Mouse (Mus musculus) T-helper 2 cell (primary cell): ENCODE data around the gene Mlycd.

Source experiments
- in situ Hi-C: fragments of 300-600 bp; cut with MboI, MseI; formaldehyde crosslinking; loops from one replicate; pipeline ENCODE4 v1.15.1; 2025; ENCODE audit warnings: high pct_unique_total_duplicates

Gene Mlycd

DNA sequence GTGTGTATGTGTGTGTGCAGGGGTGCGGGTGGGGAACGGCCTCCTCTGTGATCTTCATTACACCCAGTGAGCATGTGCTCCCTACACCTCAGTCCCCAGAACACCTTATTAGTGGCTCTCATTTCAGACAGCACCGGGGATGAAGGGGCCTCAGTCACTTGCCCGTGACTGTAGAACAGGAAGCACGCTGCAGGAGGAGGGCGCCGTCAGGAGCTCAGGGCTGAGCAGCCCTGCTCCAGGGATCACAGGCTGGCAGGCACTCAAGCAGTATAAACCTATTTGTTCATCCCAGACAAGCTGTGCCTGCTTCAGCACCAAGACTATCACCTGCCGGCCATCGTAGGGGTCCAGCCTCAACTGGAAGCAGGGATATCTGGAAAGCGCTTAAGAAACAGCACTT lies 9.2 kb downstream of the Mlycd start:
- in situ Hi-C loops = no loop called here

DNA sequence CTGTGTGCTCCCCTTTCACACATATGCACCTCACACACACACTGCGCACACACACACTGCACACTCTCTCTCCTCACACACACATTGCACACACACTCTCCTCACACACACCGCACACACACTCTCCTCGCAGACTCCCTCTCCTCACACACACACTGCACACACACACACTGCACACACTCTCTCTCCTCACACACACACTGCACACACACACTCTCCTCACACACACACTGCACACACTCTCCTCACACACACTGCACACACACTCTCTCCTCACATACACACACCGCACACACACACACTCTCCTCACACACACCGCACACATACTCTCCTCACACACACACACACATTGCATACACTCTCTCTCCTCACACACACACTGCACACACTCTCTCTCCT lies 10.0 kb downstream of the Mlycd start:
- in situ Hi-C loops = loop anchor here (5.0 kb wide), 1 partner anchor 88 kb away; no protein-coding TSS in a partner anchor

DNA sequence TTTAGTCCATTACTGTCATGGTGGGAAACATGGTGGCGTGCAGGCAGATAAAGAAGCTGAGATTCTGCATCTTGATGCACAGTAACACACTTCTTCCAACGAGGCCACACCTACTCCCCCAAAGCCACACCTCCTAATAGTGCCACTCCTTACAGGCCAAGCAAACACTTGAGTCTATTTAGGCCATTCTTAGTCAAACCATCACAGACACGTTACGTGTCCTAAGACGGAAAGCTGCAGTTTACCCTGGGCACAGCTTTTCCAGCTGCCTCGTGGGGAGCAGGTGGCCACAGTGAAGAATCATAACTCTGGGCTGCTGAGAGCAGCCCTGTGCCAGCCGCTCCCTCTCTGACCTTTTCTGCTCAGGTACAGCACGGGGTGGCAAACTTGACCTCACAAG lies 13.6 kb downstream of the Mlycd start:
- in situ Hi-C loops = loop anchor here (5.0 kb wide), 1 partner anchor 84 kb away; no protein-coding TSS in a partner anchor

DNA sequence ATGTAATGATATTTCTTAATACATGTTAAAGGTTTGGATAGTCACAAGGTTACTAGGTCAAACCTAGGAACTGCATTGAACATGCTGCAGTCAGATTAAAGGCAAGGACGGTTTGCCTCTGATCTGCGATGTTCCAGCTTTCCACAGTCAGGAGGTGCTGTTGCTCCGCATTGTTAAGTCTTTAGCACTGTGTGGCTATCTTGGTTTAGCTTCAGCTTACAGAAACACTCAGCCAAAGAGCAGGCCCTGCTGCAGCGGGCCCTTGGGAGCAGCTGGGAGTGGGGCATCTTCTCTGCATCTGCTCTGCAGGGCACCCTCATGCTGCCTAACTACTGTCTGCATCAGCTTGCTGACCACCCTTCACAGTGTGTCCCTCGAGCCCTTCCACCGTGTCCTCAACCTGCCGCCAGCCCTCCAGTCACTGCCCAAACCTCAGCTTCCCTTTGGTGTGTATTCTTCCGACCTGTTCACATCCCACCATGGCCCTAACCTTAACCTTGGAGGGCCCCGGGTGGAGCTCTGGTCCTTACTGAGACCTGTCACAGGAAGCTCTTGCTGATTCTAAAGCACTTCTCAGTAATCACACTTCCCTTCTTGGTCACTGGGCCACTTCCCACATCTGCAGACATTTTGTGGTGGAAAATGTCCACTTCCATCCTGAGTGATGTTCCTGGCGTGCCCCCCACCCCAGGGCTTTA lies 17.5 kb downstream of the Mlycd start:
- in situ Hi-C loops = loop anchor here (10.0 kb wide), 1 partner anchor 193 kb away; the partner anchor contains the start of gene Taf1c

DNA sequence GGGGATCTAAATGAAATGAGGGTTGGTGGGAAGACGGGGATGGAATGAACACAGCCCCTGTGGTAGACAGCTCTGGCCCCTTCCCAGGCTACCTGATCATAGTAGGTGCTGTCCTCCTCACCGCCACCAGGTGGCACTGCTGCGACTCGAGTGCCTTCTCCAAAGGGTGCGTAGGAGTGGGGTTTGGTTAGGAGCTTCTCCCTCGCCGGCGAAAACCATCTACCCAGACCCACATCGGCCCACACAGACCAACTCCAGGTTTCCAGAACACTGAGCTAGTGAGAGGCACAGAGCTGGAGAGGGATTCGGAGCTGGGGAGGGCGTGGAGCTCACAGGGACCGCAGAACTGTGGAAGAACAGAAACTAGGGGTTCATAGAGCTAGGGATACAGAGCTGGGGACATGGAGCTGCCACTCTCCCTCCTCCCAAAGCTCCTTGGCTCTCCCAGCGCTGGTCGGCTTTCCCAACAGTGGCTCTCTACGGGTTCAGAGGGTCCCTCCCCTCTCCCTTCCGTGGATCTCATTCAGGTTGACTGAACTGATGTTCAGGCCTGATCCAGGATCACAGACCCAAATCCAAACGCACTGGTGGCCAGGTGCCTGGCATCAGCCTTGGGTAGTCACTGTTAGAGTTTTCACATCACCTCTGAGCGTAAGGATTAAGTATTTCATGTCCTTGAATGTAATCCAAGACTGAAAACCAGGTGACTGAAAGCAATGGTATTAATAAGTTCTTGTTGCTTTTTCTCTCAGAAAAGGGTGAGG lies 18.2 kb downstream of the Mlycd start:
- in situ Hi-C loops = loop anchor here (10.0 kb wide), 1 partner anchor 192 kb away; the partner anchor contains the start of gene Taf1c

DNA sequence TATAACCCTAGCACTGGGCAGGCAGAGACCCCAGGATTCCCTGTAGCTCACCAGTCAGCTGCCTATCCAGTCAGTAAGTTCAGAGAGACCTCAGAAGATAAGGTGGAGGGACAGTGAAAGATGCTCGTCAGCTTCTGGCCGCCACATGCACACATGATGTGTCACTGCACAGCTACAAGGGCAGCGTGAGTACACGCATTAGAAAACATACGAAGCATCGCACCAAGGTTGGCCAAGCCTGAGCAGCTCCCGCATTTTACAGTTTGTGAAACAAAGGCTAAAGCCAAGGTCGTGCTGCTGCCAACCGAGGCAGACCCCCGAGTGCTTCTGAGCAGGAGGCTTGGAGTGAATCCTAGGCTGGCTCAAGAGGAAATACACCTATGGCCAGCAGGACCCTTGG lies 18.9 kb downstream of the Mlycd start:
- in situ Hi-C loops = loop anchor here (10.0 kb wide), 1 partner anchor 191 kb away; the partner anchor contains the start of gene Taf1c

DNA sequence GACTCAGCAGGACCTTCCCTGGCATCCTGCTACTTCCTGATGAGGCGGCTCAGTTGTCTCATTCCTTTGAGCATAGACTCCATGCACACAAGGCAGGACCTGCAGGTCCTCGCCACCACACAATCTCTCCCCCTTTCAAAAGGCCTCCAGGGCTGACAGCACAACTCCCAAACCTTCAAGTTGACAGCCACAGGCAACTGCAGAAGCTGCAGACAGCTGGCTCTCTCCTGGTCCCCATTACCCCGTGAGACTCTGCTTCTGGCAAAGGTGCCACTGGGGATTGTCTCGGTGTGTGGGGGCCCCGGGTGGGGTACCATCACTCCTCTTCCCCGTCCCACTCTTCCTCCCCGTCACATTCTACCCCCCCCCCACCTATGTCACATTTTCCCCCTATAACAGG lies 25.6 kb downstream of the Mlycd start:
- in situ Hi-C loops = no loop called here

DNA sequence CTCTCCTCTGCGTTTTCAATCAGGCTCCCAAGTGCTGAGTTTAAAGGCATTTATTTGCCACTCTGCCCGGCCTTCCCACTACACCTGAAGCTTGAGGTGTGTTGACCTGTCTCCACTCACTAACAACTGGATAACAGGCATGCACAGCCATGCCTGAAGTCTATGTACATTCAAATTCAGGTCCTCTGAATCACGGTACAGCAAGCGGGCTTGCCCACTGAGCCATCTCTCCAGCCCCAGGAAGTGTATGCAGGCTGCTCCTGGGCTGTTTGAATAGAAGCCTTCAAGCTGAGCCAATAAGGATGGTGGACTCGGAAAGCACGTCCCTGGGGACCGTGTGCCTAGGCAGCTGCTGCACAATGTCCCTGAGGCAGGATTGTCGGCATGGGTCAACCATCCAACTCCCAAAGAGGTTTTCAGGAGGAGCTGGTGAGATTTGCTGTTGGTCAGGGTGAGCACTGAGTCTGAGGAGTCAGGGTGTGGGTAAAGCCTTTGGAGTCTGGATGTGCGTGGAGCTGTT lies 27.0 kb downstream of the Mlycd start:
- in situ Hi-C loops = no loop called here

DNA sequence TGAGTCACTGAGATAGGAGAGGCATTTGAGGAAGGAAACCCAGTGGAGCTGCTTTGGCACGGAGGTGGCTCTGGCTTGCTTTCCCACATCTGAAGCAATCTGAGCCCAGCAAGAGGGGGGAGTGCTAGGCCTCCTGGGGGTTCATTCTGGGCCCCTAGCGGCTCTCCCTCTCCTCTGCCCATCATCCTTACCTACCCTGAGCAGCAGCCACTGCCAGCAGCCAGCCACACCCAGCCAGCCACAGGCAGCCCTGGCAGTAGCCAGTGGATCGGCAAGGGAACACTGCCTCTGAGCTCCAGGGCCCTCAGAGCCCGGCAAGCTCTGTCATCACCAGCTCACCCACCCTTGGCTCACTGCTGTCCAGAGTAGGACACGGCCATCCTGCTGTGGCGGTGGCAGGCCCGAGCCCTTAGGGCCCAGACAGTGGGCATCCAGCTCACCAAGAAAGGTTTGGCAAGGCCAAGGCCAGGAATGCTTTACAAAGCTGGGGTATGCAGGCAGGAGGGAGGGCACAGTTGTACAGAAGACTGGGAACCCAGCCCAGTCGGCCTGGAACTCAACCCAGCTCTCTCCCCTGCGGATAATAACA lies 27.5 kb downstream of the Mlycd start:
- in situ Hi-C loops = no loop called here

DNA sequence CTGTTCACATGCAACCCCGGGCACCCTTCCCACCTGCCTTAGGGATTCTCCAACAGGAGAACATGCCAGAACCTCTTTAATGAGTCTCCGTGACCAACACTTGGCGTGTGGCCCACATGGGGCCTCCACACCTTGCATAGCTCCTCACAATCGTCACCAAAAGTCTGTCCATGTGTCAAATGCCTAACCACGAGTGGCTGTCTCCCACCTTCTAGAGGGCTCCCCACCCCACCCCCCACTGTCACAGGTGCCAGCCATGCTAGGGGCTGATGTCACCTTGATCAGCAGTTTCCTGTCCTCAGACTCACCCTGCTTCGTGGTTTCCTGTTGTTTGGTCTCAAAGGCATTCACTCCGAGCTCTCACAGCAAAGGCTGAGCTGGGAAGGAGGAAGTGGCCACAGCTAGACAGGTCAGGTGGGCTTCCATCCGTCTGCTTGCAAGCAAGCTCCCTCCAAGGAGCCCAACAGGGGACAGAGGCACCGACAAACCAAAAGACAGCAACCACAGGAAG lies 29.0 kb downstream of the Mlycd start:
- in situ Hi-C loops = no loop called here

DNA sequence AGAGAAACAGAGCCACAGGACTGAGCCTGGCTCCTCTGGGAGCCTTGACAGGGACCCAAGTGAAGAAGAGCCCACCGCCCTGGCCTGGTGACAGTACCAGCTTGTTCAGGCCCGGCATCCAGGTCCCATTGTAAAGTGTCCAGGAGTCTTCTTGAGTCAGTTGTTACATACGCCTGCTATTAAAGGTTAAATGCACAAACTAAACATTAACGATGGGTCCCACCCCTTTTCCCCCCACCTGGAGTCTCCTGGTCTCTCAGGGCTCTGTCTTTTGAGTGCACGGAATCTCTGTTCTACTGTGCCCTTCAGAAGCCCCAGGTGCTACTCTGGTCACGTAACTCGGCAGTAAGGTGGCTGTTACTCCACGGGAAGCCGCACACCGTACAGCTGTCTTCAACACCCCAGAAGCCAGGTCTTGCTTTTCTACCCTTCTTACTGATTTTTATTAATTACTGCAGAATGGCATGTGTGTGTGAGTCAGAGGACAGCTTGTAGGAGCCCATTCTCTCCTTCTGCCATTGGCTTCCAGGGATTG lies 29.6 kb downstream of the Mlycd start:
- in situ Hi-C loops = no loop called here

DNA sequence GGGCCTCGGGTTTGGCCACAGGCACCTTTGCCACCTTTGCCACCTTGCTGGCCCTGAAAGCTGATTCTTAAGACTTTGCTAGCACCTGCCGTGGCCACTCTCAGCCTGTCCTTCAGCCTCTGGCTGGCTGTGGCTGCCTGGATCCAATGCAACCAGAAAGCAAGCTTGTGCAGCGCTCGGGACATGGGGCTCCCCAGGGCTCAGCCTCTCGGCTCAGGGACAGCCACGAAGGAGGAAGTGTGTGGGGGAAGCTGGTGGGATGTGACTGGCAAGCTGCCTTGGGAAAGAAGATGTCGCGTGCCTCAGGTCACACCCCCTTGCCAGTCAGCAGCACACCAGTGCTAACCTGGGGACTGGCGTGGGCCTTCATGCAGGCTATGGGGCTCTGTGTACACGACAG lies 30.1 kb downstream of the Mlycd start:
- in situ Hi-C loops = no loop called here

DNA sequence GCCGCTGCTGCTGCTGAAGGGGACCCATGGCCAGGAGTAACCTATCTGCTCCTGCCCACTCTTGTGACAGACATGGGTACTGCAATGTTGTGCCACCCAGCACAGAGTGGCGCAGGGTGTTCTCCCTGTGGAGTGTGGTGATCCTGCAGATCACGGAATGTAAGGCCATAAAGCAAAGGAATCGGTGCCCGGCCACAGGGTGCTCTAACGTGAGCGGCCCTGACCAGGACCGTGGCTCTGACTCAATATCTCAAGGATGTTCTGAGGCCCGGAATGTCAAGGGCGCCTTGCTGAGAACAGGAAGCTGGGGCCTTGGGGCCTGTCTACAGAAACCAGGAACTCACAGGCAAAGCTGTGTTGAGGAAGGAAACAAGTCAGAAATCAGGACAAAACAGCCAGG lies 30.9 kb downstream of the Mlycd start:
- in situ Hi-C loops = no loop called here

DNA sequence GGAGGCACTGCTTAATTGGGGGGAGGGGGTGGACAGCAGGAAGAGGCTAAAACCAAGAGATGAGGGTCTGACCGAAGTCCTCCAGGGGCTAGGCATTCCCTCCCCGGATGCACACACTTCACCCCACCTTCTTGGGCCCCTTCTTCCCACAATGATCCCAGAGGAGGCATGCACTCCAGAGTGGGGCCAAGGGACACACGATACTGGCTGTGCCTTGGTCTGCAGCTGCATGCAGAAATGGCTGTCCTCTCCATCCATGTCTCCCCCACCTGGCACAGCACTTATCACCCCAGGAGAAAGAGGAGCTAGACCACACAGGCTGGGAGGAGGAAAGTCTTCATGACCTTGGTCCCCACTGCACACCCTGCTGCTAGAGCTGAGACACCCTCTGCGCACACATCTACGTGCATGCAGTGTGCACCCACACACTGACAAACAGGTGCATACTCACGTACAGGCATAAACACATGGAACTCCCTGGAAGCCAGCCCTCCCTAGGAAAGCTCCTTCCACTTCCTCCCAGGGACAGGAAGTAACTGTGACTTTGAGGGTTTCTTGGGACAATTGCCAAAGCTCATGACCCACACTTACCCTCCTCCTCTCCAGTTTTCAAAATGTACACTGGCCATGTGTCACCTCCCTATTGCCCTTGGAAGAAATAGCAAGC lies 31.5 kb downstream of the Mlycd start:
- in situ Hi-C loops = no loop called here

DNA sequence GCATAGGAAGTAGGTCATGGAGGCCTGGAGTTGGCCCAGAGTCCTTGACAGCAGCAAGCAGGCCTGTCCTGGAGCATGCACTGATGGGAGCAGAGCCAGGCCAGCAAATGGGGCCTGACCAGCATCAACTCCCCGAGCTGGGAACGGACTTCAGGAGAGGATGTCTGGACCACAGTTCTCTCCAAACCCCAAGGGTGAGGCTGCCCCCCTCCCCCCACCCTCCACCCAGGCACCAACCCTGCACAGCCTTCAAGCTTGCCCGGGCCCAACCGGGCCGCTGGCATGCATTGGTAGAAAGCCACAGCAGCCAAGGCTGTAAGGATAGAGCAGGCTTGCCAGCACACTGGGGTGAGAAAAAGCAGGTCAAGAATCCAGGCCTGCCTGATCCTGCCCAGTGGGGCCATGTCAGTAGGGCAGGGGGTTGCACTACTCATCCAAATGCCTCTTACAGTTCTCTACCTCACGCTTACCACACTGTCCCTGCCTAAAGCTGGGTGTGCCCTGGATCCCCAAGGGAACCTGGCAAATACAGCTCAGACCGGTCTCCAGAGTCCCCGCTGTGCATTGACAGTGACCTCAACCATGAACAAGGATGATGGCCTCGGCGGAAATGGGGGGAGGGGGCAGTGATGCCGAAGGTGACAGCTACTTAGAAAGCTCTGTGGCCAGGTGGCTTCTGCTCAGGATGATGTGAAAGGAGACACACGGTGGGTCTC lies 33.1 kb downstream of the Mlycd start:
- in situ Hi-C loops = no loop called here

DNA sequence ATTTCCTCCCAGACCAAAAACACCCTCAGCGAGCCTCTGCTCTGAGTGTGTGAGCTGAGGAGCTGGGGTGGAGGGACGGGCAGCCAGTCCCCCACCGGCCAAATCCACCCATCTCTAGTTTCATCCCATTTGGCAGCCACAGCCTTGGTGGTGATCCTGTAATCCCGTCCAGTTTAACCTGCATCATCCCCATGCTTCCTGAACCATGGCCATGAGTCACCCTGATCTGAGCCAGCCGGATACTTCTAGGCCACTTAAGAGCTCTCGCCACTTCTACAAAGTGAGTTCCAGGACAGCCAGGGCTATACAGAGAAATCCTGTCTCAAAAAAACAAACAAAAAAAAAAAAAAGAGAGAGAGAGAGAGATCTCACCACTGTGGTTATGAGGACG lies 33.7 kb downstream of the Mlycd start:
- in situ Hi-C loops = no loop called here

DNA sequence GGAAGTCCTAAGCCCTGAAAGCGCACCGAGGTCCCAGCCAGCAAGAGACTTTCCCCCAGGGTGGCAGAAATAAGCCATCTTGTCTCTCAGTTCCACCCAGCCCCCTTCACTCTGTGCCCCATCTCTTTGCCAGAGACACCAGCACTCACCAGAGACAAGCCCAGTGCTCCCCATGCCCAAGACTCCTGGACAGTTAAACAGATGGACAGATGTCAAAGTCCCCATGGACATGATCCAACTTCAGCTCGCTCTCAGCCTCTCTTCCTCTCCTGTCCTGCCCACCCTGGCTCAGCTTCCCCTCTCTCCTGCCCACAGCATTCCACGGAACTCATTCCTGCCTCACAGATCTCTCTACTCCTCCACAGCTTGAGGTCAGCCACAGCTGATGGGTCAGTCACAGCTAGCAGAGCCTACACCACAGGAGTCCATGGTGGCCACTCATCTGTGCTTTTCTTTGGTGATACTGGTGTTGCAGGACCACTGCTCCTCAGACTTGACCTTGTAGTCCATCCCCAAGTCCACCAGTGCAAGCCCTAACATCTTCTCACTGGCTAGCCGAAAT lies 34.2 kb downstream of the Mlycd start:
- in situ Hi-C loops = no loop called here

DNA sequence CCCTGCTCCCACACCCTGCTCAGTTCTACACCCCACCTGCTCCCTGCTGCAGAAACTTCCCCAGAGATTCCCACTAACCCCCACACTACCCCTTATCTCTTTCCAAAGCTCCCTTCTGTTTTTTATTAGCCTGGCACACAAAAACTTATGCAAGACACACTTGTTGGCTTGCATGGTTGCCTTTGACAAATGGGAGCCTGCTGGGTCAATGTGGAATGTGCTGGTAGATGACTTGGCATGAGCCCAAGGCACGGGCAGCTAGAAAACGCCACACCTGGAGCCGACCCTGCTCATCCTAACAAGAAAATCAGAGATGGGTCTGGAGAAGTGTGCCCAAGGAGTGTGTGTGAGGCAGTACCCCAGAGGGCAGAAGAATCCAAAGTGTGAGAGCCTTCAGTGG lies 34.9 kb downstream of the Mlycd start:
- in situ Hi-C loops = no loop called here

DNA sequence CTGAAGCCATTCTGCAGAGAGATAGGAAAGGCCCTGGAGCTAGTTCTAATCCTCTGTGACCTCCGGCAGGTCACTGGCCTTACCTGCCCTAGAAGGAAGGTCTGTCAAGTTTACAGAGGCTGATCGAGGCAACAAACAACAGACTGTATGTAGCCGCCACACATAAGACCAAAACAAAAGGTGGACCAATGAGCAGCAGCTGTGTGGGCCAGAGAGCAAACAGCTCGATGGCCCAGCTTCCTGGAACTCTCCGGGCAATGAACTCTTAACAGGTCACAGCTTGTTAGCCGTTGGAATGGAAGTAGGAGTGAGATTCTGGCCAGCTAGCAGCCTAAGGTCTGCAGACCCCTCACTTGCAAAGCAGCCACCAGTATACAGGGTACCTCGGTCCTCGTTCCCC lies 35.6 kb downstream of the Mlycd start:
- in situ Hi-C loops = loop anchor here (10.0 kb wide), 1 partner anchor 185 kb away; the partner anchor contains the start of gene Adad2

DNA sequence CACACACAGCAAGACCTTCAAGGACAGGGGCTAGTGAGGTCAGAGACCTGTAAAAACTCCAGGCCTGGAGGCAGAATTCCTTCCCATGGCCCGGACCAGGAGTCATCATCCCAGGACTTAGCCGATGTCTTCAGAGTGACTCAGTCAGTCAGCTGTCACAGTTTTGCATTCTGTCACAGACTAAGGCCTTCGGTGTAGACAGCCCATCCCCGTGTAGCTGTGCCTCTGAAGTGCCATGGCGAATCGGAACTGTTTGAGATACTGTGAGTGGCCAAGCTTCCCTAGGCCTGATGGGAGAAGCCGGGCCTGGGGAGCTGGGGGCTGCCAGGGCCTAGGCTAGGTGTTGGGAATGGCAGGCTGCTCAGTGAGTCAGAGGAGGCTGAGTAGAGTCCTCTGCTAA lies 36.0 kb downstream of the Mlycd start:
- in situ Hi-C loops = loop anchor here (10.0 kb wide), 1 partner anchor 184 kb away; the partner anchor contains the start of gene Adad2
